Mouse (Mus musculus): Measurements from ENCODE around the gene Vps26c. TPM values are rescaled to one million over a fixed set of nuclear protein-coding genes. Genes with fewer than 3 reads are reported as not detected.

Gene Vps26c
- 43.2 TPM for polyA plus RNA-seq (2015; fragmentation: Illumina TruSeq; extraction: RNeasy Lipid Tissue Mini Kit (QIAGEN cat#74804); ENCODE audit: low read depth, low replicate concordance)

DNA sequence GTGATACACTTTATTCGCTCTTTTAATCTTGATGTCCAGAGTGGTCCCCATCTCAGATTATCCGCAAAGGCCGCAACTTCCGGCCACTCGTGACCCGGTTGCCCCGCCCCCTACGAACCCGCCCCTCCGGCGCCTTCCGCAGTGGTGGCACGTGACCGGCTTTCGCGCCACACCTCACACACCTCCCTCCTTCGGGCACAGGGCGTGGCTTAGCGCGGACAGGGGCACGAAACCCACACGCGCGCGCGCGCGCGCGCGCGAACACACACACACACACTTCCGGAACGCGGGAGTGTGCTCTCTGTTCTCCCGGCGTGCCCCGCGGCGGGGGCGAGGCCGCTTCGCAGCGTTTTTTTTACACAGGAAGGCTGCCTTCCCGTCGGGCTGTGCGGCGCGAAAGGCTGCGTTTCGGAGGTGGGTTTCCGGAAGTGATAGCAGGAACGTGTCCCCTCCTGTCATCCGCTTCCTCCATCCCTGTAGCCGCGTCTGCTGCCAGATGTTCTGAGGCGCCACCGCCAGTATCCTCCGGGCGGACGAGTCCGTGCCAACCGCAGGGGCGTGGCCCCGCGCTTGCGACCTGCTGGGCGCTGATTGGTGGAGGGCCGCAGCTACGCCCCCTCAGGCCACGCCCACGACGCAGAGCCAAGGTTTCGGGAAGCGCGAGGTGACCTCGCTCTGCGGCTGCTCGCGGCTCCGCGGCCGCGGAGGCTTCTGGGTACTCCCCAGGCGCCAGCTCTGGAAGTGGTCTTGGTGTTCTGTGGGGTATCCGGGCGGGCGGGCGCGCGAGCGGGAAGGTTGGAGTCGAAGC, at the start of gene Vps26c:
Gene Vps26c (minus strand): TSS at position 487 of the 808 bp plus-strand sequence.

DNA sequence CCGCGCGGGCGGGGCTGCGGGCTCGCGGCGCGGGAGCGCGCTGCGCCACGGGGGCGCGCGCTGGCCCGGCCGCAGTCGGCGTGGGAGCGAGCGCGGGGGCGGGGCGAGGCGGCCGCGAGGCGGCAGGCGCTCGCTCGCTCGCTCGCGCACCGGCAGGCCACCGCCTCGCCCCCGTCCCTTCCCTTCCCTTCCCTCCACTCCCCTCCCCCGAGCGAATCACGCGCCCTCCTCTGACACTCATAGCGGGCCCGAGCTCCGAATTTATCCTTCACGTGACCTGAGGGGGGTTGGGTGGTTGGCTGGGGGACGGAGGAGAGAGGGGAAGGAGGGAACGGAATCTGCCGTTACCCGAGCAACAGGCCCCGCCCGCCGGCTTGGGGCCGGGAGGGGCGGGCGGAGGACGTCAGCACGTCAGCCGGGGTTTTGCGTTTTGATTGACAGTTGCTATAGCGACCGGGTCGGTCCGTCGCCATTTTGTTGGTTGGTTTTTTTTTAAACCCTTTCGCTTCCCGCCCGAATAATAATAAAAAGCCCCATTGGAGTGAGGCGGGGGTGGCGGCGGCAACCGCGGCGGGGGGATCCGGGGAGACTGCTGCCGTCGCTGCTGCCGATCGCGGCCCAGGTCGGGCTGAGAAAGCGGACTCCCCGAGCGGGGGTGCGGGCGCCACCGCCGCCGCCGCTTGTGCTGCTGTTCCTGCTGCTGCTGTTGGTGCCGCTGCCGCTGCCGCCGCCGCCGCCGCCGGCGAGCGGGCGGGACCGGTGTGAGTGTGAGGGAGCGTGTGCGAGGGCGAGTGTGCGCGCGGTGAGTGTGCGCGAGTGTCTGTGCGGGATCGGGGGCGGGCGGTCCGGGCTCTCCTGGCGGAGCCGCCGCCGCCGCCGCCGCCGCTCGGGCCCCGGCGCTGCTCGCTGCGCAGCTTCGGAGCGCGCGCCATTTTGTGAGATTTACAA, 42.9 kb upstream of the Vps26c start, which contains the start of gene Dyrk1a:
Gene Dyrk1a (plus strand): TSS at position 782 of the 948 bp plus-strand sequence.

Other genes with a start within 250 kb of the Vps26c start
- 7.8 TPM for gene Hlcs, start 213.3 kb downstream of the Vps26c start, polyA plus RNA-seq (2015; fragmentation: Illumina TruSeq; extraction: RNeasy Lipid Tissue Mini Kit (QIAGEN cat#74804); ENCODE audit: low read depth, low replicate concordance)
- 0.59 TPM for gene Ripply3, start 198.4 kb downstream of the Vps26c start, polyA plus RNA-seq (2015; fragmentation: Illumina TruSeq; extraction: RNeasy Lipid Tissue Mini Kit (QIAGEN cat#74804); ENCODE audit: low read depth, low replicate concordance)
- gene Ttc3, start 156.2 kb downstream of the Vps26c start, polyA plus RNA-seq (2015; fragmentation: Illumina TruSeq; extraction: RNeasy Lipid Tissue Mini Kit (QIAGEN cat#74804); ENCODE audit: low read depth, low replicate concordance): 603 TPM
- 90.6 TPM for gene Pigp, start 155.0 kb downstream of the Vps26c start, polyA plus RNA-seq (2015; fragmentation: Illumina TruSeq; extraction: RNeasy Lipid Tissue Mini Kit (QIAGEN cat#74804); ENCODE audit: low read depth, low replicate concordance)
- 40.9 TPM for gene Dyrk1a, start 43.2 kb upstream of the Vps26c start, polyA plus RNA-seq (2015; fragmentation: Illumina TruSeq; extraction: RNeasy Lipid Tissue Mini Kit (QIAGEN cat#74804); ENCODE audit: low read depth, low replicate concordance)

Measured in brain, adult 10 weeks (tissue).